Mouse (Mus musculus) embryonic facial prominence, embryonic 13.5 days (tissue): ENCODE measurements around the gene Ntrk1. TPM values are rescaled to one million over a fixed set of nuclear protein-coding genes. Genes with fewer than 3 reads are reported as not detected.

ENCODE experiments used
- ATAC-seq: fragments of 200-750 bp; cut with Nextera tagmentation; 2 replicates; pipeline ENCODE4 v1.8.0; 2017; ENCODE audit warnings: low read depth; ENCODE audit not compliant: insufficient number of reproducible peaks, insufficient read depth, low FRiP score, low TSS enrichment
- H3K27ac ChIP-seq: fragments of 300-500 bp; sonication (generic); 2 replicates; pipeline ENCODE4 v1.5.1; 2015; ENCODE audit warnings: moderate library complexity, mild to moderate bottlenecking, inconsistent platforms
- H3K27me3 ChIP-seq: fragments of 300-500 bp; sonication (generic); 2 replicates; pipeline ENCODE4 v1.6.1; 2015; ENCODE audit warnings: mild to moderate bottlenecking, inconsistent platforms
- H3K36me3 ChIP-seq: fragments of 300-500 bp; sonication (generic); 2 replicates; pipeline ENCODE4 v1.6.1; 2015; ENCODE audit warnings: mild to moderate bottlenecking, inconsistent platforms
- H3K4me1 ChIP-seq: fragments of 300-500 bp; sonication (generic); 2 replicates; pipeline ENCODE4 v1.6.1; 2015; ENCODE audit warnings: inconsistent platforms
- H3K4me2 ChIP-seq: fragments of 300-500 bp; sonication (generic); 2 replicates; pipeline ENCODE4 v1.6.1; 2015; ENCODE audit warnings: moderate library complexity, mild to moderate bottlenecking, inconsistent platforms
- H3K4me3 ChIP-seq: fragments of 300-500 bp; sonication (generic); 2 replicates; pipeline ENCODE4 v1.5.1; 2015; ENCODE audit warnings: mild to moderate bottlenecking, inconsistent platforms
- H3K9ac ChIP-seq: fragments of 300-500 bp; sonication (generic); 2 replicates; pipeline ENCODE4 v1.6.1; 2015; ENCODE audit warnings: mild to moderate bottlenecking, inconsistent platforms
- H3K9me3 ChIP-seq: fragments of 300-500 bp; sonication (generic); 2 replicates; pipeline ENCODE4 v1.6.1; 2016; ENCODE audit warnings: inconsistent platforms
- WGBS: fragments of 180-500 bp; shearing (Covaris S2); methylation state at CpG from one replicate; pipeline ENCODE4 v1.1.7; 2015; ENCODE audit warnings: mixed read lengths; 5-methylcytosine and 5-hydroxymethylcytosine counted together
- polyA plus RNA-seq: library from polyadenylated mRNA; unstranded; fragments of >200 nt; fragmentation: Nextera tagmentation; extraction: Ambion mirVana; gene quantifications from 2 replicates; pipeline ENCODE4 v1.2.1, GENCODE M21; 2015

Ntrk1 gene
- polyA plus RNA-seq, 1 experiment from 2014 or later, result 1.8 TPM

DNA sequence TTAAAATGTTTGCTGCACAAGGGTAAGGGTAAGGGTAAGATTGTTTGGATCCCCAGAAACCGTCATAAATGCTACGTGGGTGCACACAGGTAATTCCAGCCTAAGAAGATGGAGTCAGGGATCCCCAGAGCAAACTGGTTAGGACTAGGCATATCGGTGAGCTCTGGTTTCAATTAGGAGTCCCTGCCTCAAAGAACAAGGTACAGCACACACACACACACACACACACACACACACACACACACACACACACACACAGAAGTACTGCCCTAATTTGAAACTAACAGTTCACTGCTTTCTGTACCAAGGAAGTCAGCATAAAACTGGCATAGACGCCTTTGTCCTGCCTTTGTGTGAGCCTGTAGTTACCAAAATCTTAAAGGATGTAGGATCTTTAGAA, 17.5 kb upstream of the Ntrk1 start:
- no peak overlapping the region for H3K4me3 ChIP-seq
- no peaks in the 10 kb centered on the region for H3K36me3 ChIP-seq
- 43% methylated on average over 4 of the region's 4 CpGs for WGBS
- no peak overlapping the region for H3K27ac ChIP-seq
- peaks cover 89% of the 10 kb centered on the region for H3K27me3 ChIP-seq
- no peak for ATAC-seq
- H3K4me2 ChIP-seq, result no peak overlapping the region
- no peaks in the 10 kb centered on the region for H3K9me3 ChIP-seq
- no peak overlapping the region for H3K9ac ChIP-seq
- peaks cover 19% of the 10 kb centered on the region for H3K4me1 ChIP-seq

DNA sequence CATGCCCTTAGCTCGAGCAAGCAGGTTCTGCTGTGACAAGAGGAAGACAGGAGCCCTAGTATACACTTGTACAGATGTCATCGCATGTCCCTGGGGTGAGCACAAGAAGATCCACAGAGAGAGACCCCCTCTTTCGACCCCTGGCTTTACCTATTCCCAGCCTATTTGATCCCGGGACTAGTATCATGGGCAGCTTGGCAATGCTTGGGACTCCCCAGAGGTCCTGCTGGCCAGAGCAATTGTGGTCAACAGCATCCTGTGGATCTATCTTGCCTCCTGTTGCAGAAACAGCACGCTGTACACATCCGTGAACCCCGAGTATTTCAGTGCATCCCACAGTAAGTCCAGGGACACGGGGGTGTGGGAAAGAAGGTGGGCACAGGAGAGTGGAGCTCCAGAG, 16.3 kb upstream of the Ntrk1 start:
- Histone ChIP-seq H3K27ac (no peak overlapping the region), H3K4me1 (peaks cover 16% of the 10 kb centered on the region), H3K4me2 (no peak overlapping the region), H3K27me3 (peaks cover 92% of the 10 kb centered on the region), H3K36me3 (no peaks in the 10 kb centered on the region), H3K4me3 (no peak overlapping the region), H3K9me3 (no peaks in the 10 kb centered on the region), H3K9ac (no peak overlapping the region)
- WGBS, result 86% methylated on average over 8 of the region's 8 CpGs
- no peak for ATAC-seq

DNA sequence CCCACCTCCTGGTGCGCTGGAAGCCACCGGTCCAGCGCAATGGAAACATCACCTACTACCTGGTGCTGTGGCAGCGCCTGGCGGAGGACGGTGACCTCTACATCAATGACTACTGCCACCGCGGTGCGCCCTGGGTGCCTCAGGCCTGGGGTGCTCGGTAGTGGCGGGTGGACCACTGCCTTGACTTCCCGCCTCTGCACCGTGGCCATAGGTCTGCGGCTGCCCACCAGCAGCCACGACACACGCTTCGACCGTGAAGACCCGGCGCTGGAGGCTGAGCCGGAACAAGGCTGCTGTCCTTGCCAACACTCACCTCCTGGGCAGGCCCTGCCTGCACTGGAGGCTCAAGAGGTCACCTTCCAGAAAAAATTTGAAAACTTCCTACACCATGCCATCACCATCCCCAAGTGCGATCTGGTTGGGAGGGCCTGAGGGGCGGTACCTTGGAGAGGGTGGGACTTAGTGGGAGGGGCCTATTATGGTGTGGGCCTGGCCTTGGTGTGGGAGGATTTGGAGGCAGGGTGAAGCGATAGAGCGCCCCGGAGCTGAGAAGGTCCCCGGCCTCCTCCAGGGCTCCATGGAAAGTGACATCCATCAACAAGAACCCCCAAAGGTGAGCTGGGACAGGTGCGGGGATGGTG, 14.5 kb upstream of the Ntrk1 start:
- H3K4me2 ChIP-seq, result peak overlapping the region; percentile 47
- H3K4me1 ChIP-seq, result peaks cover 13% of the 10 kb centered on the region
- peaks cover 93% of the 10 kb centered on the region for H3K27me3 ChIP-seq
- H3K27ac ChIP-seq, result no peak overlapping the region
- ATAC-seq, result peak; percentile 41; the same call in 1 of the 2 replicates
- H3K9me3 ChIP-seq, result no peaks in the 10 kb centered on the region
- no peaks in the 10 kb centered on the region for H3K36me3 ChIP-seq
- H3K9ac ChIP-seq, result no peak overlapping the region
- WGBS, result 5% methylated on average over 28 of the region's 28 CpGs
- H3K4me3 ChIP-seq, result peak overlapping the region; percentile 22

DNA sequence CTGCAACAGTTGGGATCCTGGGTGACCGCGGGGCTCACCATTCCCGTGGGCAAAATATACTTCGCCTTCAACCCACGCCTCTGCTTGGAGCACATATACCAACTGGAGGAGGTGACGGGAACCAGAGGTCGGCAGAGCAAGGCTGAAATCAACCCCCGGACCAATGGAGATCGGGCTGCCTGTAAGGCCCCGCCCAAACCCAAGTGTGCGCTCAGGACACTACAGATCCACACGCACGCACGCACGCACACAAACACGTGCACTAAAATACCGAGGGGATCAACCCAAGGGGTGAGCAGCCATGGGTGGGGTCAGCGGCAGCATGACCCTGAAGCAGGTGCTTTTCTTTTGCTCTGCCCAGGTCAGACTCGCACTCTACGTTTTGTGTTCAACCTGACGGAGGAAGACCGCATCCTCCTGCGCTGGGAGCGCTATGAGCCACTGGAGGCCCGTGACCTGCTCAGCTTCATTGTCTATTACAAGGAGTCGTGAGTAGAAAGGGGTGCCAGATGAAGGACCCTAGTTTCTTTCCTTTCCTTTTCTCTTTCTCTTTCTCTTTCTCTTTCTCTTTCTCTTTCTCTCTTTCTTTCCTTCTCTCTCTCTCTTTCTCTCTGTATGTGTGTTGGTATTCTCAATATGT, 9.2 kb upstream of the Ntrk1 start:
- no peak overlapping the region for H3K9ac ChIP-seq
- H3K4me3 ChIP-seq, result peak overlapping the region; percentile 25
- no peak overlapping the region for H3K27ac ChIP-seq
- 4% methylated on average over 26 of the region's 26 CpGs for WGBS
- no peak for ATAC-seq
- peaks cover 100% of the 10 kb centered on the region for H3K27me3 ChIP-seq
- H3K4me2 ChIP-seq, result peak overlapping the region; percentile 48
- H3K4me1 ChIP-seq, result peaks cover 11% of the 10 kb centered on the region
- no peaks in the 10 kb centered on the region for H3K36me3 ChIP-seq
- H3K9me3 ChIP-seq, result no peaks in the 10 kb centered on the region

DNA sequence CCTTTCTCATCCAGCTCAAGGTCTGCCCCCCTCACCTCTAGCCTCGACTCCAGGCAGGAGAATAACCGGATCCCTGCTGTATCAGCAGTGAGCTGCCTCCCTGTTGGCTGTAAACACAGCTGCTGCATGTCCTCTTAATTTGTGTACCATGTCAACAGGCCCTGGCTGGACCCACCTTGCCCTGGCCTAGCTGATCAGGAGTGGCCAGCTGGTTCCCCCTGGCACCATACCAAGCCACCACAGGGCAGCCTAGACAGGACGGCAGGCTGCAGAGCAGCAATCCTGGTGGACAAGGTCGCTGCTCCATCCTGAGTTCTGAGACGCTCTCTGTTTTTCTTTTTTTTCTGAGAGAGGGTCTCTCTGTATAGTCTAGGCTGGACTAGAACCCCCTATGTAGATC, 6.7 kb upstream of the Ntrk1 start:
- Histone ChIP-seq H3K36me3 (no peaks in the 10 kb centered on the region), H3K4me1 (peaks cover 29% of the 10 kb centered on the region), H3K9me3 (no peaks in the 10 kb centered on the region), H3K27ac (no peak overlapping the region), H3K9ac (no peak overlapping the region), H3K4me3 (no peak overlapping the region), H3K27me3 (peaks cover 100% of the 10 kb centered on the region), H3K4me2 (no peak overlapping the region)
- 59% methylated on average over 5 of the region's 5 CpGs for WGBS
- no peak for ATAC-seq

DNA sequence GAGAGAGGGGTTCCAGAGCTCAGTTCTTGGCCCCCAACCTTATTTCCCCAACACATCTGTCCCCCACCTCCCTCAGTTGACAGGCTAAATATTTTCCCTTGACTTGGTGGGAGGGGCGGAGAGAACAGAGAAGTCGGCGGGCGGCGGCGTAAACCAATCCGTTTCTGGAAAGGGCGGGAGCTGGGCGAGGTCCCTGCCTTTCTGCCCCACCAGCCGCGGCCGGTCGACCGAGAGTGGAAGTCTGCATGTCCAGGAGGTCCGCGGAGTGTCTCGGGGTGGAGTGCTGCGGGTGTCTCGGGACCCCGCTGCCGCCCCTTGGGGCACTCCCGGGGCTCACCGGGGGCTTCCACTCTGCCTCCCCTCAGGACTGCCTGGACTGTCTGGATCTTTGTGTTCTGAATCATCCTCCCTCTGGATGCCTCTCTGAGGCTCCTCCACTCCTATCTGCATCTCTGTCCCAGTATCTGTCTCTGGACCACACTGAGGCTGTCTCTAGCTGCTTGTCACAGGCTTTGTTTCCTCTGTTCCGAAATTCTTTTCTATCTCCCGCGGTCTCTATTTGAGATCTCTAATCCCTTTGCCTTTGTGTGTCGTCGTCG, 1.9 kb upstream of the Ntrk1 start, which contains the start of gene Insrr:
Insrr (plus strand) TSS at position 216 of the 599 bp plus-strand sequence.
- Histone ChIP-seq H3K9ac (peak within 1 kb of the TSS; percentile 66), H3K4me2 (peak within 1 kb of the TSS; percentile 81), H3K36me3 (no peaks in the 10 kb centered on the region), H3K27me3 (peaks cover 100% of the 10 kb centered on the region), H3K4me1 (peaks cover 41% of the 10 kb centered on the region), H3K9me3 (no peaks in the 10 kb centered on the region), H3K4me3 (peak within 1 kb of the TSS; percentile 45), H3K27ac (no peak within 1 kb of the TSS)
- 1% methylated on average over 28 of the region's 29 CpGs for WGBS
- ATAC-seq, result no peak

DNA sequence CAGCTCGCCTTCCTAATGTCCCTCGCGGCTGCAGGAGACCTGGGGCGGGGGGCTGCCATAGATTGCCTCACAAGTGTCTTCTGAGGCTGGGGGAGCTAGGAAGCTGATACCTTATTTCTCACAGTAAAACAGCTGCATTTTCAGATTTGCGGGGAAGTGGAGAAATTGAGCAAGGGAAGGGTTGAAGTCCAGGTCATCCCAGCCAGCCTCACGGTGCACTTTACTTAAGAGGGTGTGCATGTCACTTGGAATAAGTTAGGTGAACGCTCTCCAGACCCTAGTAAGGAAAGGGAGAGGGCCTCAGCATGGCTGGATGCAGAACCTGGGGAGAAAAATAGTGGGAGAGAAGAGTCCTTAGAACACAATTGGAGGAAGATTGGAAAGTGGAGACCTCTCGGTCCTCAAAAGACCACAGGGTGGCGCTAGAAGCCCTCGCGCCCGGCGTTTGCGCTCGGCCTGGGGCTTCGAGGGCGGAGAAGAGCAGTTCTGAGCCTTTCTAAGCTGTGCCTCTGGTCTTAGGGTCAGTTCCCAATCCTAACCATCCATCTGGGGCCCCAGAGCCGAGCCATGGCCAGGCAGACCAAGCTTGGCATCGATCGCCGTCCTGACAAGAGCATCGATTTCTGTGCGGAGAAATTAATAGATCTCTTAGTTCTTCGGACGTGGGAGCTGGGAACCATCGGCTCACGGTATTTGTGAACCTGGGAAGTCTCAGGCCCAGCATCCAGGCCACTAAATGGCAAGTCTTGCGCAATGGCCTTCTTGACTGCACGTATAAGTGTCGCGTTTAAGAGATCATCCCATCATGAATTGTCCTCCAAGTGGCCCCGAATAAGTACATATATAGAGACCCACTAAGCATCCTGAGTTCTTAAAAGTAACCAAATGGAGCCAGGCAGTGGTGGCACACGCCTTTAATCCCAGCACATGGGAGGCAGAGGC, 645 bp upstream of the Ntrk1 start:
- H3K9ac ChIP-seq, result peak overlapping the region; percentile 65
- no peak overlapping the region for H3K27ac ChIP-seq
- no peaks in the 10 kb centered on the region for H3K36me3 ChIP-seq
- peaks cover 41% of the 10 kb centered on the region for H3K4me1 ChIP-seq
- peak overlapping the region; percentile 40 for H3K4me3 ChIP-seq
- H3K9me3 ChIP-seq, result no peaks in the 10 kb centered on the region
- 15% methylated on average over 33 of the region's 33 CpGs for WGBS
- ATAC-seq, result no peak
- peak overlapping the region; percentile 67 for H3K4me2 ChIP-seq
- peaks cover 100% of the 10 kb centered on the region for H3K27me3 ChIP-seq

DNA sequence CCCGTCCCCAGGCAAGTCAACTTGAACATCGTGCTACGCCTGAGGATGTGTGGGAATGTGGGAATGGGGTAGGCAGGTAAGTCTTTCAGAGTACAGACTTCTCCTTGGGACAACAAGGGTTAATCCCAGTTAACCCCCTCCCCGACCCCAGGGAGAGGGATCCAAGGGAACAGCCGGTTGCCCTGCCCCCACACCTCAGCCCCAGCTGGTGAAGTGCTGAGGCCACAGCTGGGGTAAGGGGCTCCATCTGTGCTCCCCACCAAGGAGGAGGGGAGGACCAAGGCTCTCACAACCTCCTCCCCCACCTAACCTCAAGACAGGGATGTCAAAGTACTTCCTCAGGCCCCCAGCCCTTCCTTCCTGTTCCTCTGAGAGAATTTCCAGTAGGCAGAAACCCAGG, 5.2 kb downstream of the Ntrk1 start:
- Histone ChIP-seq H3K9me3 (no peaks in the 10 kb centered on the region), H3K36me3 (no peaks in the 10 kb centered on the region), H3K4me2 (no peak overlapping the region), H3K27ac (no peak overlapping the region), H3K4me3 (no peak overlapping the region), H3K27me3 (peaks cover 55% of the 10 kb centered on the region), H3K9ac (no peak overlapping the region), H3K4me1 (peaks cover 30% of the 10 kb centered on the region)
- WGBS, result 16% methylated on average over 5 of the region's 5 CpGs
- ATAC-seq, result no peak

DNA sequence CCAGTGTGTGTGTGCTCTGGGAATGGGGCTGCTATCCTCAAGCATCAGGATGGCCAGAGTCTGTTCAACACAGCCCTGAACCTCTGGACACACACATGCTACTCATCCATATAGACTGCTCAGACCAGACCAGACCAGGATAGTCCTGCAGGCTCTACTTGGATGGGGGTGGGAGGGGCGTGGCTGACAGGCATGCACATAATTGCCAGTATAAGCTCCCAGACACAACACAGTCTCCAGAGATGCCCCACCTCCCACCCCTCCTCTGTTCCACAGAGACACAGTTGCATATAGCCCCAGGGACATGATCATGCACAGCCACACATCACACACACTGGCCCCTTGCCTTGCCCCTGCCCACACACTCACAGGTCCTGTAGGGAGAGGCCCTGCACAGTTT, 5.7 kb downstream of the Ntrk1 start:
- H3K36me3 ChIP-seq, result no peaks in the 10 kb centered on the region
- no peaks in the 10 kb centered on the region for H3K9me3 ChIP-seq
- no peak overlapping the region for H3K27ac ChIP-seq
- no peak overlapping the region for H3K4me2 ChIP-seq
- no peak overlapping the region for H3K9ac ChIP-seq
- peaks cover 29% of the 10 kb centered on the region for H3K4me1 ChIP-seq
- no peak for ATAC-seq
- WGBS, result 36% methylated on average over 1 of the region's 1 CpGs
- peaks cover 50% of the 10 kb centered on the region for H3K27me3 ChIP-seq
- no peak overlapping the region for H3K4me3 ChIP-seq

DNA sequence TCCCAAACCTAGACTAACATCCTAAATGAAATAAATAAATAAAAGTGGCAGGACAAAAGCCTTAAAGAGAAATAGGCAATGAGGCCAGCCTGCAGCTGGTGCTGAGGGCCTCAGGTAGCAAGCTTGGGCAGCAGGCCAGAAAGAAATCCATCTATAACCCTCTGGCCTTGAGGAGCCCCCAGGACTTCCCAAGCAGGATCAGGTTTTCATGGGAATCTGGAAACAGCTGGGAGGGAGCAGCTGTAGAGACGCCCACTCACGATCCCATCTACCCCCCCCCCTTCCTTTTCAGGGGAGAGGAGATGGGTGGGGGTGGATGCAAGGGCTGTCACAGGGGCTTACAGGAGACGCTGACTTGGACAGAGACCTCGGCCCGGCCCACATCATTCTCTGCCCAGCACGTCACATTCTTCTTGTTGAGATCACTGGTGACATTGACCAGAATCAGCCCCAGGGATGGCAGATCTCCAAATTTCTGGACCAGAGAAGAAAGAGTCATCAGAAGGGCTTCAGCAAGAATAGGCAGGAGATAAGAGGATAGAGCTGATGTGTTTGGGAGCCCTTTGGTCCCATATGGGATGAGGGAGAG, 9.2 kb downstream of the Ntrk1 start:
- 47% methylated on average over 6 of the region's 6 CpGs for WGBS
- H3K9ac ChIP-seq, result no peak overlapping the region
- H3K4me1 ChIP-seq, result peaks cover 29% of the 10 kb centered on the region
- peak; percentile 22; the same call in 1 of the 2 replicates for ATAC-seq
- H3K4me2 ChIP-seq, result no peak overlapping the region
- H3K9me3 ChIP-seq, result no peaks in the 10 kb centered on the region
- no peaks in the 10 kb centered on the region for H3K36me3 ChIP-seq
- H3K27ac ChIP-seq, result no peak overlapping the region
- peaks cover 14% of the 10 kb centered on the region for H3K27me3 ChIP-seq
- no peak overlapping the region for H3K4me3 ChIP-seq

DNA sequence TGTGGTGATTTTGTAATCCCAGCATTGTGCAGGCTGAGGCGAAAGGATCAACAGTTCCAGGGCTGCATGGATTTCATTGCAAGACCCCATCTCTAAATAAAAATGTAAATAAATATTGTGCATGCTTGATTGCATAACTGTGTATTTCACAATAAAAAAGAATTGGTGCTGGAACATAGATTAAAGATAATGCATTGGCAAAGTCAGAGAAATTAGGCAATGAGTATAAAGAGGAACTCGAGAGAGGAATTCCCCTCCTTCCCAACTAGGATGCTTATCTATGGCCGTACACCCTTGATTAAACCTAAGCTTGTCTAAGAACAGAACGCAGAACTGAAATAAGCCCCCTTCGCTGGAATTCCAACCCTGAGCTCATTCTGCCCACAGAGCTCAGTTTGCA, 9.8 kb downstream of the Ntrk1 start:
- no peak overlapping the region; the same call in 1 of the 2 replicates for H3K27ac ChIP-seq
- H3K4me1 ChIP-seq, result peaks cover 29% of the 10 kb centered on the region
- H3K27me3 ChIP-seq, result peaks cover 12% of the 10 kb centered on the region
- H3K4me3 ChIP-seq, result no peak overlapping the region
- no peak overlapping the region for H3K9ac ChIP-seq
- H3K9me3 ChIP-seq, result no peaks in the 10 kb centered on the region
- H3K4me2 ChIP-seq, result no peak overlapping the region
- WGBS, result 66% methylated on average over 5 of the region's 5 CpGs
- no peaks in the 10 kb centered on the region for H3K36me3 ChIP-seq
- no peak for ATAC-seq
